ENCODE assay signal across 14 mouse cellular contexts in the genomic region with DNA sequence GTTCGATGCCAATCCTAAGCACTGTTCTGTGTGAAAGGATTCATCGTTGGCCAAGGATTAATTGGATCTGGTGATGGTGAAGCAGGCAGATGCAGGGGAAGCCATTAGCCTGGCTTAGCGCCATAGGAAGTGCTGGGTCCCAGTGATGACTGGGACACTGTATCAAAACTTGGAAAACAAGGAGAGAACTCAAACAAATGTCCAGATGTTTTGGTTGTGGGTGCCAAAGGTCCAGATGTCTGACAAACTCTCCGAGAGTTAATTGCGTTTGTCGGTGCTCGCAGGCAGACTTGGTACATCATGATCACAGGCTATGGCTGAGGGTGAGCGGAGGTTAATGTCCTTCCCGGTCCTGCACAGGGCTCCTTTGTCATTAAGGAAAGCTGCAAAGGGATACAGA.
DNase-seq lines count a peak whose midpoint lies in the region; ATAC-seq and TF ChIP-seq lines count a peak whose summit lies in the region.
"Had no signal": no experiment of that assay in that cellular context is flagged by ENCODE, and none has a peak within 500 bp of the region (broad histone marks: within the 10 kb centered on the region; RNA-seq: fewer than 3 reads in every experiment).

No protein-coding gene starts in this region.

- H3K36me3 ChIP-seq in heart, adult 2 months (ENCODE audit: control insufficient read depth, insufficient read depth, low read length), result no peaks in the 10 kb centered on the region
- H3K36me3 ChIP-seq in heart, embryonic 10.5 days, result no peaks in the 10 kb centered on the region
- H3K36me3 ChIP-seq in heart, postnatal 0 days (replicated peaks; ENCODE audit: control insufficient read depth, insufficient read depth, low read length), result no peaks in the 10 kb centered on the region
- no peaks in the 10 kb centered on the region for H3K36me3 ChIP-seq in midbrain, embryonic 14.5 days (ENCODE audit: control insufficient read depth, insufficient read depth, low read length)
- H3K36me3 ChIP-seq: embryonic facial prominence, embryonic 12.5 days; forebrain, embryonic 10.5 days; limb, embryonic 13.5 days had no signal

- intact Hi-C loops in heart, adult 2 months (cut with DNase I), result loop anchor here (1.0 to 5.0 kb wide), 5 partner anchors 22 to 286 kb away; no protein-coding TSS in a partner anchor

- peak overlapping the region; percentile 57 for H3K27ac ChIP-seq in heart, adult 2 months
- H3K27ac ChIP-seq in heart, embryonic 10.5 days, result no peak overlapping the region
- no peak overlapping the region for H3K27ac ChIP-seq in heart, postnatal 0 days (ENCODE audit: low read depth)
- no peak overlapping the region for H3K27ac ChIP-seq in midbrain, embryonic 14.5 days (replicated peaks; ENCODE audit: low read depth, low read length)
- H3K27ac ChIP-seq: embryonic facial prominence, embryonic 12.5 days; forebrain, embryonic 10.5 days; limb, embryonic 13.5 days had no signal

- H3K4me3 ChIP-seq in heart, adult 2 months, result no peak overlapping the region
- no peak overlapping the region for H3K4me3 ChIP-seq in heart, embryonic 10.5 days
- H3K4me3 ChIP-seq in heart, postnatal 0 days (ENCODE audit: low read depth, low read length), result no peak overlapping the region
- H3K4me3 ChIP-seq in midbrain, embryonic 14.5 days (replicated peaks; ENCODE audit: low read depth, low read length), result no peak overlapping the region
- H3K4me3 ChIP-seq: embryonic facial prominence, embryonic 12.5 days; forebrain, embryonic 10.5 days; limb, embryonic 13.5 days had no signal

- H3K9ac ChIP-seq in heart, adult 2 months (ENCODE audit: low read depth, low read length), result no peak overlapping the region
- H3K9ac ChIP-seq in heart, postnatal 0 days (replicated peaks; ENCODE audit: low read depth, low read length), result no peak overlapping the region
- no peak overlapping the region for H3K9ac ChIP-seq in midbrain, embryonic 14.5 days (replicated peaks; ENCODE audit: low read length)
- H3K9ac ChIP-seq: embryonic facial prominence, embryonic 12.5 days; limb, embryonic 13.5 days had no signal

- no peaks in the 10 kb centered on the region for H3K79me2 ChIP-seq in heart, adult 2 months (replicated peaks; ENCODE audit: control insufficient read depth, insufficient read depth, low read length)

- peak; percentile 76 to 82 for DNase-seq in heart, adult 2 months
- DNase-seq in heart, embryonic 10.5 days (ENCODE audit: low spot score), result no peak
- DNase-seq in gastrocnemius, adult 18-20 months (ENCODE audit: low spot score), result peak; percentile 79
- DNase-seq in heart, postnatal 0 days (ENCODE audit: low spot score), result no peak
- DNase-seq in lung, postnatal 10 days, result peak; percentile 83
- no peak for DNase-seq in thymus, postnatal 0 days (ENCODE audit: low spot score)
- no peak for DNase-seq in layer of hippocampus, adult 9-11 months
- no peak for DNase-seq in midbrain, embryonic 14.5 days
- DNase-seq: cerebellum, adult 8-10 months; right cerebral cortex, postnatal 25 days; thymus, postnatal 25 days had no signal

- TF ChIP-seq POLR2A in heart, adult 2 months (IDR thresholded peaks at IDR 0.05; ENCODE audit: insufficient read depth, low read depth, low read length), result peak; percentile 20; the same call in 1 of the 2 replicates

- H3K27me3 ChIP-seq in heart, adult 2 months (ENCODE audit: control insufficient read depth, insufficient read depth, low read length), result no peaks in the 10 kb centered on the region
- no peaks in the 10 kb centered on the region for H3K27me3 ChIP-seq in heart, embryonic 10.5 days (ENCODE audit: insufficient read depth, poor library complexity, severe bottlenecking)
- H3K27me3 ChIP-seq in heart, postnatal 0 days (ENCODE audit: control insufficient read depth, insufficient read depth, low read length), result no peaks in the 10 kb centered on the region
- no peaks in the 10 kb centered on the region for H3K27me3 ChIP-seq in midbrain, embryonic 14.5 days (ENCODE audit: control insufficient read depth, insufficient read depth, low read length)

- no peak for TF ChIP-seq CTCF in heart, adult 2 months (IDR thresholded peaks at IDR 0.05)
- no peak for TF ChIP-seq CTCF in heart, postnatal 0 days (IDR thresholded peaks at IDR 0.05; ENCODE audit: low read depth)

- no peak for ATAC-seq in heart, postnatal 0 days (ENCODE audit: insufficient read depth, low read depth)
- no peak for ATAC-seq in midbrain, embryonic 14.5 days (ENCODE audit: low FRiP score, low TSS enrichment)

- peaks cover 14% of the 10 kb centered on the region for H3K4me1 ChIP-seq in heart, adult 2 months (ENCODE audit: control insufficient read depth, insufficient read depth, low read length)
- H3K4me1 ChIP-seq in heart, embryonic 10.5 days, result no peaks in the 10 kb centered on the region
- no peaks in the 10 kb centered on the region; the same call in 1 of the 2 replicates for H3K4me1 ChIP-seq in heart, postnatal 0 days (ENCODE audit: control insufficient read depth, insufficient read depth)
- H3K4me1 ChIP-seq in midbrain, embryonic 14.5 days (ENCODE audit: control insufficient read depth, insufficient read depth, low read length), result no peaks in the 10 kb centered on the region
- H3K4me1 ChIP-seq: embryonic facial prominence, embryonic 12.5 days had no signal

- WGBS in heart, adult 2 months, result 49% methylated on average over 9 of the region's 9 CpGs
- WGBS in heart, embryonic 10.5 days, result 79% methylated on average over 9 of the region's 9 CpGs
- 65% methylated on average over 9 of the region's 9 CpGs for WGBS in heart, postnatal 0 days
- WGBS in midbrain, embryonic 14.5 days, result 95% methylated on average over 9 of the region's 9 CpGs

- peak; percentile 93 for TF ChIP-seq EP300 in heart, adult 2 months (IDR thresholded peaks at IDR 0.05; ENCODE audit: insufficient read depth, low read depth, low read length)
- TF ChIP-seq EP300 in heart, postnatal 0 days (IDR thresholded peaks at IDR 0.05; ENCODE audit: low read depth), result 0 out of 2 replicates have a peak, but pooled peaks have one; percentile 26

- H3K9me3 ChIP-seq in heart, embryonic 10.5 days, result no peaks in the 10 kb centered on the region
- no peaks in the 10 kb centered on the region for H3K9me3 ChIP-seq in heart, postnatal 0 days (replicated peaks; ENCODE audit: control insufficient read depth, low read length)
- H3K9me3 ChIP-seq in midbrain, embryonic 14.5 days (ENCODE audit: control insufficient read depth, low read length), result no peaks in the 10 kb centered on the region
- H3K9me3 ChIP-seq: embryonic facial prominence, embryonic 12.5 days; forebrain, embryonic 10.5 days; limb, embryonic 13.5 days had no signal

- no peak overlapping the region for H3K4me2 ChIP-seq in heart, postnatal 0 days (ENCODE audit: low read depth, low read length)
- H3K4me2 ChIP-seq in midbrain, embryonic 14.5 days (ENCODE audit: low read length), result no peak overlapping the region
- H3K4me2 ChIP-seq: embryonic facial prominence, embryonic 12.5 days; limb, embryonic 13.5 days had no signal

Comparison
In these comparisons a context has a peak if more than half of its experiments do, and no peak if none do; other contexts are left out.
1. DNase-seq: peak in heart, adult 2 months (2 of 2), gastrocnemius, adult 18-20 months (single experiment) and lung, postnatal 10 days (single experiment); none in heart, embryonic 10.5 days (single experiment), heart, postnatal 0 days (single experiment), thymus, postnatal 0 days (single experiment), layer of hippocampus, adult 9-11 months (single experiment) and midbrain, embryonic 14.5 days (single experiment).